Mouse (Mus musculus) WW6 (cell line): ENCODE measurements at regions not wholly inside any gene's neighbourhood (a gene's known extent, or its start where the extent isn't known, plus 50 kb on each side); places are given as distances from the start of the nearest gene placed in this dataset.

Source experiments
- DNase-seq: peaks from one replicate; pipeline ENCODE4 v3.0.0-alpha.2; 2013; ENCODE audit warnings: low read depth, low spot score

DNA sequence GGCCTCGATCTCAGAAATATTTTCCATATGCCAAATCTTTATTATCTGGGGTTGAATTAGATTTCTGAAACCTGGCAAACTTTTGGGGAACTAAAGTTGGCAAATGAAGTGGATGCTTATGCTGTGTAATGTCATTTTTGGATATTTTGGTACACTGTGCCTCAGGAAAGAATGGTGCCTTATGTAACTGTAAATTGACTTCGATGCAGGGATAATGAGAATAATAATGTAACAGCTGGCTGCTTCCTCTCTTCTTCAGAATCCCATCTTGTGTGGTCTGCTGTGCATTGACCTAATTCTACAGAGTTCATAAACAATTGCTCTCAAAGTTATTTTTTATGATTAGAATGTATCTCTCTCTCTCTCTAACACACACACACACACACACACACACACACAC lies 545.6 kb downstream of the Tfap2b start:
- no peak for DNase-seq

DNA sequence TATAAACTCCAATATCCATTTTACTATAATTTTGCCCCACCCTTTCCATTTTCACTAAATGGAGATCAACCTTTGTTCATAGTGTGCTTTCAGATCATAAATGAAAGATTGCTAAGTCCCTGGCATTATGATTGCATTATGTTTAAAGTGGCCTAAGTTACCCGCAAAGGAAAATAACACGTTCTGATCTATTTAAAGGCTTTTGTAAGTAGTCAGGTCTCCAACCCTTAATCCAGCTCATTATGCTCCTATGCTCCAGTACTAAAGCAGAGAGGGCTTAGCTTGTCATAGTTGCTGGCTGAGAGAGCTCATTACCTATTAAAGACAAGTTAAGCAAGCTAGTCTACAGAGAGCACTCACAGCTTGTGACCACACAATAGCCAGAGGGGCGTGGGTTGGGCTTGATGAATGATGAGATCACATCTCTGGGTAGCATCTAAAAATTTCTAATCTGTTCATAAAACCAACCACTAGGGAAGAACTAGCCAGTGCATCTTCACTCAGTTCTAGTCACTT lies 549.3 kb downstream of the Tfap2b start:
- no peak for DNase-seq

DNA sequence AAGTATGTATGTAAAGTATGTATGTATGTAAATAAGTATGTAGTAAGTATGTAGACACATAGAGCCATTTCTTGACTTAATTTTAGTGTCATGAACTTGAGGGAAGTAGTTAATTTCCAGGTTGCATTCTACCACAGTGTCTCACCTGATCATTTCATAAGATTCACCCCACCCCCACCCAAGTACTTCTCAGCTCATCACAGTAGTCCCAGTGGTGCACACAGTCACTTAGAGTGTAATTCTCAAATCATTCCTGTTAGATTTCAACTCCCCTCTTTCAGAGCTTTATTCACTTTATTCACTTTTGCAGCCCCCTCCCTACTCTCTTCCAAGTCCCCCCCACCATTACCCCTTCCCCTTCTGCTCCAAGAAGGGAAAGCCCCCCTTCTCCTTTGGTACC lies 558.2 kb downstream of the Tfap2b start:
- no peak for DNase-seq

DNA sequence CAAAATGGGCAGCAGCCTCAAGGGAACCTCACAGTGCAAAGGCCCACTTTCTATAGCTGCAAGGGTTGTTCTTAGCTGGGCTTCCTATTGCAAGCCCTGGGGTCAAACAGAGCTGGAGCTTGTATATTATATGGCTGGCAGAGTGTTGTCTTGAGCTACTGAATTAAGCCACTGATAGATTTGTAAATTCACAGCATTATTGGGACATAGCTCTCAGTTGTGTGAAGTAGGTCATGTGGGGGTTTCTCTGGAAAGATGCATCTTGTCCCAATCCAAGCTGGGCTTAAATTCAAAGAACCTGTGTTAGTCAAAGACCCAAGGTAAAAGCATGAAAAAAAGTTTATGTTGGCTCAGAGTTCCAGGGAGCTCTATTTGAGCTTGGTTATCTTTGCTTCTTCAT lies 563.6 kb downstream of the Tfap2b start:
- no peak for DNase-seq

DNA sequence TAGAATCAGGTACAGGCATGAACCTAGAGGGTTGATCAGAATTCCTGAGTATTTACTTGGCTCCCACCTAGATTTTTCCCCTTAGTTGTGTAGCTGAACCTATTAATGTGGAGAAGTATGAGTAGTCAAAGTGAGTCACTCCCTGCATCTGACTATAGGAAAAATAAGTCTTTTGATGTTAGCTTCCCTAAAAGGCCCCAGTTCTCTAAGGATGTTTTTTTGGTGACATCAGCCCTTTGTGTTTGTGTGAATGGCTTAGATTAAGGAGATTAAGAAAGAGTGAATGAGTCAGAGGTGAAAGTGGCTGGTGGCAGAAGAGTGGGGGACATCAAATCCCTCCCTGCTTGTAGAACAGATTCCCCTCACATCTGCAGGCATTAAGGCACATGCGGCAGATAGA lies 565.8 kb downstream of the Tfap2b start:
- no peak for DNase-seq

DNA sequence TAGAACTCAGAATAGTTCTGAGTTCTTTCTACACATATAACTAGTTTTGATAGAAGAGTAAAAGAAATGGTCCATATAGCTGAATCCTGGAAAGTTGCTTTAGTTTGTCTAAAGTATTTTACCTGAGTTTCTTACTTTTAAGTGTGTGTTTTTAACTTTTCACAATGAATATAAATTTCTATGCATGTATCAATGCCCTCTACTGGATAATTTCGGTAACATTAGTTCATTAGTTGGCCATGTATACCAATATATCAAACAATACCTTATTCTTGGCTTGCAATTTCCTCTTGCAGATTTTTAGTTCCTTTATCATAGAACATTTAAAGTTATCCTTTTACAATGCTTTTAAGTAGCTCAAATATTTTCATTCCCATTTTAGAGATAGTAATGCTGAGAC lies 568.8 kb downstream of the Tfap2b start:
- DNase-seq: no peak

DNA sequence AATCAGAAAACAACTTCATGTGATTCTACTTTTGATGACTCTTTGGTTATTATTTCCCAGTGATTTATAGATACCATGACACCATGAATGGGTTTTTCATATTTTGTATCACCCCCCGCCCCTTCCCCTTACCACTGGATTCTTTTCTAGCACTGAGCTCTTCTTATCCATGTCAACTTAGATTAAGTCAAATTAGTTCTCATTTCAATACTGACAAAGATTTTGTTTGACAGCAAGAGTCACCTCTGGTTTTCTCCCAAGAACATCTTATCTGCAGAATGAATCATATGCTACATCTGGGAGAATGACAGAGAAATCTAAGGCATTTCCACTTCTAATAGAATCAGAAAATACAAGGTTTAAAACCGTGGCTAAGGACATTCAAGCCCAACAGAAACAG lies 578.3 kb downstream of the Tfap2b start:
- no peak for DNase-seq

DNA sequence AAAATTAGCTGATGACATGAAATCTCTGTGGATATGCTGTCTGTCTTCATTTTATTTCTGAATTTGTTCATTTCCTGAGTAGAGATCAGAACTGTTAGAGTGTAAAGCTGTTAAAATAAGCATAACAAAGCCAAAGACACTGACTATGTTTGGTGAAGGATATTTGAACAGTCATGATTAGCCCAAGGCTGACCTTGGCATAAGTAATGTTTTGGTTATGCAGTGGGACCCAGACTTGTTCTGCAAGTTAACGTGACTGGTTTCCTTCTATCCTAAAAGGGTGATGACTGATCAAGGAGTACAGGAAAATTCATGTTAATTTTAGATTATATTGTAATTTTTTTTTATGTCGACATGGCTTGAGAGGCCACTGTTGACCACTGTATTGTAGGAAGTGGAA lies 585.4 kb downstream of the Tfap2b start:
- no peak for DNase-seq

DNA sequence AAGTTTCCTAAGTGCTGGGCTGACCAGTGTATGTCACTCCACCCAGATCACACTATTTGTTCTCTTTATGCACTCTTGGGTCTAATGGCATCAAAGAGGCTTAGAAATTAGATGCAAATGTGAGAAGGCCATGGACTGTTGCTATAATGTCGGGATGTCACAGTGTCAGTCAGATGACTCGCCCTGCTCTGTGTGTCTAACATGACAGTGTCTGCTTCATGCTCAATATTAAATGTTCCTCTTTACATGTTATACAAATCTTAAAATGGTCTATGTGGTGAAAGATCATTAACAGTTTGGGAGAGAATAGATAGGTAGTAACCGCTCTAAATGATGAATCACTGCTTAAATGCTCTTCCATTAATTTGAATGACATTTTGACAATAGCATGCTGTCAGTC lies 617.2 kb downstream of the Tfap2b start:
- no peak for DNase-seq

DNA sequence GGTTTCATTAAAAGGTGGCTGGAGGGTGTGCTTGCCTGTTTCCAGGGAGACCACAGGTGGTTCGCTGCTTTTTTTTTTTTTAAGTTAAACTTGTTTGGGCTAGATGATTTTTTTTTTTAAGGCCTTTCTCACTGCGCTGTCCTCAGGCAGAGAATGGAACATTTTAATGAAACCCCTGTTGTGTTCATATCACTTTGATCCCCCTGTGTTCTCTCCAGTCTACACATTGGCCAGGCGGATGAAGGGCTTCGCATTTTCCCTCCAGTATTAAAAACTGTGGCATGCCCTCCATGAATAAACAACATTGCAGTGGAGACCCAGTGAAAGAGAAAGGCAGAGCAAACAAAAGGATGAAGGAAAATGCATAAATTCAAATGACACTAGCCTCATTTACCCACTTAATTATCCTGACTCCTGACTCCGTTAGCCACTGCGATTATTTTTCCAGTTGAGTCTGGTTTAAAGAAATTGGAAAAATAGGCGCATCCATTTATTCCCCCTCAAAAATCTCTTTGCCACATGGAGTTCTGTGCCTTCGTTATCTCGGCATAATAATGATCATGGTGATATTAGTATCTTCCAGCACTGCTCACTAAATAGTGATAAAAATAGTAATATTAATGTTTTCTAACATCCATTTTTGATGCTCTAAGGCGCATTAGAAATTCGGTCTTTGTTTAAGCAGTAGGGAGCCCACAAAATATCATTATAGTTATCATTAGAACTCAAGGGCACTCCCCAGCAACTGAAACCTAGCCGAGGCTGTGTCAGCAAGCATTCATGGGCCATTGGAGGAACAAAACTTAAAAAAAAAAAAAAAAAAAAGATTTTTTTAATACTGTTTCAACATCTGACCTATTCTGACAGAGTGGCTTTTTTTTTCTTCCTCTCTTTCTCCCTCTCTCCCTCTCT lies 618.0 kb downstream of the Tfap2b start:
- no peak for DNase-seq

DNA sequence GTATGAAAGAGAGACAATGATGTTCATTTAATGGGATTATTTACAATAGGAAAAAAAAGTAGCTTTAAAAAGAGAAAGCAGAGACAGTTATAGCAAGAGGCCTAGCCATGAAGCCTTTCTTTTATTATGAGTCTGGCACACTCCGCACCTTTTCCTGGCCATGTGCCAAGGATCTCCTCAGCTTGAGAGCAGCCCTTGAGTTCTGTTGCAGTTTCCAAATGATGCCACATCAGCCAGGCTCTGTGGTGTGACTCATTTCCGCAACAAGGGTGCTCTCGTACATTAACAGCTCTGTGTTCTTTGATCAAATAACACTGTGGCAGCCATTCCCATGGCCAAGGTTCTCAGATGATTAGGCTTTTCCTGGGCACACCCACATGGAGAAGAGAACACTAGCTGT lies 641.2 kb downstream of the Tfap2b start:
- DNase-seq: no peak

DNA sequence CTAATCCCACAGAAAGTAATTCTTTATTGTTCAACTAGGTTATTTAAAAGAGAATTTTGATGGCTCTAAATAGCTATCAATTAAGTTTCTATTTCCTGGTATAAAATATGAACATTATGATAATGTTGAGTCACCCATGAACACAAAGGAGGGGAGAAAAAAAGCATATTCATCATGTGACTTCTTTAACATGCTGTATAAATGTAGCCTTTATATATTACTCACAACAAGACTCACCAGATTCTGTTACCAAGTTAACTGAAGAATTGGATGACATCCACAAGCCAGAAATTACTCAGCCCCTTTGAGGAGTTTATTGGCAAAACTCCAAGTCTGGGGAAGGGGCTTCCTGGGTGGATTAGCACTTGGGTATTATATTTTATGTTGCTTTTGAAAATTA lies 648.5 kb downstream of the Tfap2b start:
- DNase-seq: no peak

DNA sequence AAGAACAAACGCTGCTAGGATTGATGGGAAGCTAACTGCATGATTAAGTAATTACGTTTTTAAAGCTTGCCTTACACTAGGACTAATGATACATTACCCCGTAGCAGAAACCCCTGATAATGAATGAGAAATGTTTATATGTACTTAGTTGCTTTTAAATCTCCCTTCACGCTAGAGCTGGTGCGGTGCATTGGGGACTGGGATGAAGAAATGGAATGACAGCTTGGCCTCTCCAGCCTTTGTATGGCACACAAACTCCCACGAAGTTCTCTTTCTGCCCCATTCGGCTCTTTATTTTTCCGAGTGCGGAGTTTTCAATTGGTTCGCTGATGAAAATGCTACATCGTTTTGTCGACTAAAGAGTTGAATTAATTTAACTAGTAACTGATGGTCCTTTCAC lies 659.8 kb downstream of the Tfap2b start:
- DNase-seq: no peak

DNA sequence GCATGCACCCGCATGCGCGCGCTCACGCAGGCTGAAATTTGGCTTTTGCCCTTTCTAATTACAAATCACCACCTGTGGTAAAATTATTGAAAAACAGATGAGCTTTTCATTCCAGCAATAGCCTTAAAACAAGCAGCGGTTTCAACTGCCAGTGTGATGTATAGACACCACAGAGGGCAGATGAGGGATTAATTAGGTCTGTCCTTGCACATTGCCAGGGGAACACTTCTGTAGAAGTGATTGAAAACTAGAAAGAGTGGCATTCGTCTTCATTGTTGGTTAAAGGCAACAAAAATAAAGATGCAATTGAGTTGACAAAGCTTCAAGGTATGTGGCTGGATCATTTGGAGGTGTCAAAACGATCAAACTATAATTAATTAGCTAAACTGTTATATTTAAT lies 672.5 kb downstream of the Tfap2b start:
- no peak for DNase-seq

DNA sequence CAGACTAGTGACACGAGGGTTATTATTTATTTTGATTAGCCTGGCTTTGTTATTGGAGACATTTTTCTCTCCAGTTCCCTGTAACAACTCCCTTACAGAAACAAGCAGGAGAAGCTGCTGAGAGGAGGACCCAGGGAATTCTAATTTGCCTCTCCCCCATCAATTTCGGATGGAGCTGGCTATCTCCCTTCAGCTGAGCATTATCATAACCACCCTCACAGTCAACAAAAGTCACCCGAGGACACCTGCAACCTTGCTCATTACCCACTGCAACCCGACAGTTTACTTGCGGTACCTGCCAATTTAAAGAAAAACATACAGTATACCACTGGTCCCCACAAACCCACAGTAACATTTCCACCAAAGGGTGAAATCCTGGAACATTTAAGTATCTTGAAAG lies 690.7 kb downstream of the Tfap2b start:
- DNase-seq: no peak

DNA sequence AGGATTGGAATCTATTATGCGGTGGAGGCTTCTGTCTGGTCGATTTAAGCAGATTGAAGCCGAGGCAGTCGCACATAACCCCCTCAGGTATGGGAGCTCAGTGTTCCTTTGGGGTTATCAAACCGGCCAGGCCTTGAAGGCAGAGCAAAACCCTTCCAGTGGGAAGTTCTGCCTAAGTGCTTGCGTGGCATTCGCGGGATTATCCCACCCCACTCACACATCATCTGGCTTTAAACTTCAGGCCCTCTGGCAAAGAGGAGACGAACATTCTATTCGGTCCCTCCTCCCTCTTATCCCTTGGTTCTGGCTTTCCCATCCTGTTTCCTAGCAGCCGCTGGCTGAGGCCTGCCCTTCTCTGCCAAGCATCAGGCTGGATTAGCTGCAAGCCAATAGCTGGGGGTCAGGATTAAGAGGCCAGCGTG lies 691.2 kb downstream of the Tfap2b start:
- no peak for DNase-seq

DNA sequence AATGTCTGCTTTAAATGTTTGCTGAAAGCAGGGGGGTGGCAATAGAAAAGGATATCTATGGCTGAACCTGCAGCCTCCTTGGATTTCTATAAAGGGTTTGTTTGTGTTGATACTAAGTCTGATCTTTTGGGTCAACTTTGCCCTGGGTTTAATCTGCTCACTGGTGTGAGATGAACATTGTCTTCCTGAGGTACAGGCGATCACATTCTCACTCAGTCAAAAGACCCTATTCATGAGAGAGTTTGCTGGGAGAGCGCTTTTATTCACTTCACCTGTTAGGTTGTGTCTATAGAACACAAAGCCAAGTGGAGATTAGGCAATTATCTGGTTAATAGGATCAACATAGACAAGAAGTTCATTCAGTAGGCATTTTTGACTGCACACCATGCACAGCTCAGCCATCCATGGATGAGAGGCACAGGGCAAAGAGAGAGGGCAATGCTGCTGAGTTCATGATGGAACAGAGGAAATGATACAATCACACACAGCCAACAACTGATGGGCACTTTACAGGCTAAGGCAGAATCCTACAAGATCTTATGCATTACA lies 692.3 kb downstream of the Tfap2b start:
- no peak for DNase-seq

DNA sequence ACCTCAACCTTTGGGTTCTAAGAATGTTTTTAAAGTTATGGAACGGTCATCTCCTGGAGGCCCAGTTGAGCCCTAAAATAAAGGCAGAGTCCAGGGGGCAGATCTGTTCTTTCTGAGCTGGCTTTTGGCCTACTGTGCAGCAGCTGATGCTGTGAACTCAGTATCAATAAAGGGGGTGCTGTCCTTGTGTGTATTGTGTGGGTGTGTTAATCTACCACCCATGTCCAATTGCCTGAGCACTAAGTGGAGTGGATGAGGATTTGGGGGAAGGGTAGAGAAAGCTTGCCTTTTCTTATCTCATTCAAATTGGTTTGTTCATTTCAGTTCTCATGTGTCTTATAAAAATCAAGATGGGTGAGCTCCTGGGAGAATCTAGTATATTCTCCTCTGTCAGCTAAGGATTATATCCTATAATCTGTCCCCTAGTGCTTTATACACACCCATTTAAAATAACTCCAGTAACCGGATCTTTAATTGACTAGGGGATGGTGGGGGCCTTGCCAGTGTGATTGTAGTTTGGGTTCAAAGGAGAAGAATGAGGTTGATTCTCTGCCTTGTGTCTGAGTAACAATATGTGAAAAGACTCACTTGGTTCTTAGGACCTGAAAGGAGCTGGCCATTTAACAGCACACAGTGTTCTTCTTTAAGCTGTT lies 703.6 kb downstream of the Tfap2b start:
- no peak for DNase-seq

DNA sequence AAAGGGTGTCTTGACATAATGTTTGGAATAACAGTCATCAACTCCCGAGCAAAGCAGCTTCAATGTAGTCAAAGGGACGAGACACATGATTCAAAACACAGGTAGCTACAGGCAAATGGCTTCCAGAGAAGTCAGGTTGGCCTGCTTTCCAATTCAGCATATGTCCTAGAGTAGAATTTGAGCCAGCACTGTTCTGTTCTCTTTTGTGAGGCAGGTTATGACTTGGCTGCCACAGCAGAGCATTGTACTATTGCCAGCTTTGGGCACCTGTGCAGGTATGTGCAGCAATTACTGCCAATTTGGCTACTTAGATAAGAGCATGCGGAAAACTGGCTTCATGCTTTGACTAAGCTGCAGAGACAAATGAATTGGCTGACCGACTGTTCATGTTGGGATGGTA lies 699.1 kb downstream of the Pkhd1 start:
- DNase-seq: no peak

DNA sequence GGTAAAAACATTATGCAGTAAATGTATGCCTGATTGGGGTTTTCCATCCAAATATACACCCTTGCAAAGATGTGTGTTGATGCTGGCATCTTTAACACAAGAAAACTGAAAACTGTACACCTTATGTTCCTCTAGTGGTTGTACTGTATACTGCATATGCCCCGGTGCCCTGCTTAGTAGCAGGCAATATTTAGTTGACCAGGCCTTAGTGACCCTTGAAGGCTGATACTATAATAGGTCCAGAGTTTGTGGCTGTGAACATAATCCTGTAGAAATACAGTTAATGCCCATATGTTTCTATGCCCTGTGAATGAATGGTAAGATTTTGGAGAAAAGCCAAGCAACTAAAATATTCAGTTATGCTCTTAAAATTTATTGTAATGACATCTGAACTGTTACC lies 690.7 kb downstream of the Pkhd1 start:
- no peak for DNase-seq

DNA sequence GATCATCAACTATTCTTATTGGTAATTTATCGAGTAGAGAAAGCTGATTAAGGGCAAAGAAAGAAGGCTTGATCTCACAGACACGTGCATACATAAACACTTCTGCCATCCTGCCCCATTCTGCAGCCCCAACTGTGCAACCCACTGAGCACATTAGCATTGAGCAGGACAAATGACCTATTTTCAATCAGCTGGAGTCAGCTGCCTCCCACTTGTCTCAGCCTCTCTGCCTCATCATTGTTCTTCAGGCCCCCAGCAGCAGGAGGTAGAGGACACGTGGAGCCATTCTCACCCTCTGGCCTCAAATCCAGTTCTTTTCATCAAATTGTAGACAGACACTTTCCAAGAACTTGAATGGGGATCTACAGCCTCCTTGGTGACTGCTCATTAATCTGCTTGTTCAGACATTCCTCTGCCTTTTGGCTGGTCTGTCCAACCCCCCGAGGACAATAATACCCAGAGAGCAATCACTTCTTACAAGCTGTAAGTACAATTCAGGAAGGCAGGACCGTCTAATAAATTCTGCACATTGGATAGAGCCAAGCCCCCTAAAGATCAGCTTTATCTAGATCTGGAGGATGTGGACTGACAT lies 690.0 kb downstream of the Pkhd1 start:
- no peak for DNase-seq

DNA sequence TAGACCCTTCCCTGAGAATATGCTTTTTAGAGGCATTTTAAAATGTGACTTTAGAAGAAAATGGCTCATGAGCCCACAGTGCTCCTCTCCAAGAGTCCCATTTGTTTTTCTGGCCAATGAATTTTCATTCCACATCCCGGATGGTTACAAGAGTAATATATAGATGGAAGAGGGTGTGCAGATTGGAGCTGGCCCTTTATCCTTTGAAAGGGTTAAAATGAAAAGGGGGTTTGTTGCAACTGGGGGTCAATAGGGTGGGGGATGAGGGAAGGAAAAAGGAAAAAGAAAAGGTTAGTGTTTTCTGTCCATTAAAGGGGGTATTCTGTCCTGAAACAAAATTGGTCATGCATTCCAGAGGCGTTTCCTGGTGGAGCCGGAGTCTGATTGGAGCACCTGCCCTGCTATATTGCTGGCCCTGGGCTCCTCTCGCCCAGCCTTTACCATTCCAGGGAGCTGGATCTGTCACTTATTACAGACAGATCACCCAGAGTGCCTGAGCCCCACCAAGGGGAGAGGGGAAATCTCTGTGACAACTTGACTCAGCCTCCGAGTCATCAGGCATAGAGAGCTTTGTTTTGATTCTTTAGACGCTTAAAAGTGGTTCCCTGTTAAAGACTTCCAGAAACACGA lies 666.7 kb downstream of the Pkhd1 start:
- no peak for DNase-seq
